Mouse (Mus musculus) frontal cortex, adult (tissue): ENCODE measurements around the gene Gm3468.
"Not testable (repeated sequence)": the region's sequence is repeated elsewhere in the genome, so short reads cannot be mapped to it uniquely, and the experiment has no call there.

Experiments
- ATAC-seq: cut with Nextera tagmentation; 2 replicates; pipeline ENCODE4 v1.9.2; 2017; ENCODE audit warnings: mild to moderate bottlenecking, moderate library complexity, mixed read lengths; ENCODE audit not compliant: low TSS enrichment

The Gm3468 gene

GRCm38 (mm10) chr14:6108272-6108925, at the start of gene Gm3468:
Gene Gm3468 (minus strand): TSS chr14:6108665.
- not testable (repeated sequence) for ATAC-seq

- ATAC-seq: not testable (repeated sequence)
Measured at GRCm38 (mm10) chr14:6125707-6126106, 17.2 kb upstream of the Gm3468 start, which contains the start of gene Gm3476. Gene Gm3476 (minus strand): TSS chr14:6125807.

DNA sequence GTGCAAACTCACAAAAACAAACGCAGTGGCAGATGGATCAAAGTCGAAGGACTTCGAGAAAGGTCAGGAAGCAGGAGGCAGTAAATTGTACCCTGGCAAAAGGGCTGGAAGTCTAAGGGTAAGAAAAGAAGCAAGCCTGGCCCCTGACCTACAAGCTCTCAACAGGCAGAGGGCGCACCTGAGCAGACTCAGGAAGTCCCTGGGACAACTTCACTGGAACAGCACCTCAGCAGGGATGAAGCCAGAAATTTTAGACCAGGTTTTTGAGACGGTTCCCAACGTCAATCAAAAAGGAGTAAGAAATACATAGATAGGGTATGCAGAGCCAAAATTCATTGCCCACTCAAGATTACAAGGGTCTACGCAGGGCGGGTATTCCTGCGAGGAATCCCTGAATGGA, 965 bp downstream of the Gm3468 start:
- ATAC-seq: not testable (repeated sequence)

GRCm38 (mm10) chr14:6093842-6094241, 14.6 kb downstream of the Gm3468 start, which contains the start of gene Gm8206:
Gene Gm8206 (minus strand): TSS chr14:6093942.
- ATAC-seq: not testable (repeated sequence)

GRCm38 (mm10) chr14:6058167-6058566, 50.3 kb downstream of the Gm3468 start, which contains the start of gene Gm6337:
Gene Gm6337 (minus strand): TSS chr14:6058267.
- ATAC-seq: not testable (repeated sequence)
